ENCODE assay signal across 9 mouse cellular contexts in genomic region chr5:38477731-38478445, GRCm38 (mm10). TPM values are rescaled to one million over a fixed set of nuclear protein-coding genes. Genes with fewer than 3 reads are reported as not detected.
DNase-seq lines count a peak whose midpoint lies in the region.
"Had no signal": no experiment of that assay in that cellular context is flagged by ENCODE, and none has a peak within 500 bp of the region (broad histone marks: within the 10 kb centered on the region; RNA-seq: fewer than 3 reads in every experiment).

No protein-coding gene starts in this region.

- no peak overlapping the region for H3K4me3 ChIP-seq in heart, embryonic 10.5 days
- H3K4me3 ChIP-seq: stomach, embryonic 15.5 days had no signal

- WGBS in heart, embryonic 10.5 days = 74% methylated on average over 7 of the region's 7 CpGs

- intact Hi-C loops in left cerebral cortex, postnatal 14 days (cut with DNase I) = no loop called here

- H3K9me3 ChIP-seq in heart, embryonic 10.5 days = no peaks in the 10 kb centered on the region
- H3K9me3 ChIP-seq: stomach, embryonic 15.5 days had no signal

- H3K27me3 ChIP-seq in heart, embryonic 10.5 days (ENCODE audit: insufficient read depth, poor library complexity, severe bottlenecking) = peaks cover 16% of the 10 kb centered on the region
- H3K27me3 ChIP-seq: stomach, embryonic 15.5 days had no signal

- H3K36me3 ChIP-seq in heart, embryonic 10.5 days = peaks cover 3% of the 10 kb centered on the region; the same call in 1 of the 2 replicates
- H3K36me3 ChIP-seq: stomach, embryonic 15.5 days had no signal

- peaks cover 24% of the 10 kb centered on the region for H3K4me1 ChIP-seq in heart, embryonic 10.5 days

- peak; percentile 87 for DNase-seq in heart, adult 11 months
- DNase-seq in heart, embryonic 10.5 days (ENCODE audit: low spot score) = no peak
- peak; percentile 3 for DNase-seq in right cerebral cortex, postnatal 25 days
- DNase-seq in right cerebral cortex, adult 18-20 months = no peak
- DNase-seq in cerebellum, adult 9-10 months = peak; percentile 86
- peak; percentile 30 for DNase-seq in mesoderm, embryonic 11.5 days (ENCODE audit: low read depth, low spot score)
- DNase-seq in left cerebral cortex, postnatal 14 days (ENCODE audit: low spot score in 2 of 2) = no peak
- DNase-seq in adrenal gland, postnatal 4 days (ENCODE audit: low spot score in 2 of 2) = no peak

- no peak overlapping the region for H3K27ac ChIP-seq in heart, embryonic 10.5 days
- H3K27ac ChIP-seq: stomach, embryonic 15.5 days had no signal

RNA-seq across cellular contexts. Expression of gene Slc2a9, which starts 25.1 kb away (rescaled TPM):
- 0.31 and 0.47 TPM in 2 replicates for polyA plus RNA-seq in heart, embryonic 10.5 days (2016; fragmentation: Nextera tagmentation; extraction: Ambion mirVana)
- 1 to 10 TPM in 1 of 2 experiments, under 1 TPM in 1; 0.93 to 1.3 TPM for total RNA-seq in left cerebral cortex, postnatal 14 days (2021)
- 1 to 10 TPM; 7.4 to 8.1 TPM for total RNA-seq in adrenal gland, postnatal 4 days (2021)

Comparison
In these comparisons a context has a peak if more than half of its experiments do, and no peak if none do; other contexts are left out.
1. DNase-seq: peak in heart, adult 11 months (single experiment), right cerebral cortex, postnatal 25 days (single experiment), cerebellum, adult 9-10 months (single experiment) and mesoderm, embryonic 11.5 days (single experiment); none in heart, embryonic 10.5 days (single experiment), right cerebral cortex, adult 18-20 months (single experiment), left cerebral cortex, postnatal 14 days (0 of 2) and adrenal gland, postnatal 4 days (0 of 2).